Mouse (Mus musculus) CH12.LX (cell line): ENCODE data around the gene Hist1h2ap. TPM values are rescaled to one million over a fixed set of nuclear protein-coding genes. Genes with fewer than 3 reads are reported as not detected.

Experiments used
- POLR2A ChIP-seq: IDR thresholded peaks from 2 replicates; pipeline ENCODE4 v1.6.1; 2011; ENCODE audit warnings: low read depth, mild to moderate bottlenecking, improper control_type of control experiment, low read length
- TCF12 ChIP-seq: IDR thresholded peaks from 2 replicates; pipeline ENCODE4 v1.6.1; 2014; ENCODE audit warnings: low read depth, mild to moderate bottlenecking, inconsistent platforms, low read length, improper control_type of control experiment
- USF2 ChIP-seq: conservative IDR thresholded peaks from 2 replicates; pipeline ENCODE4 v1.6.1; 2011; ENCODE audit warnings: low read depth, low read length, improper control_type of control experiment
- polyA plus RNA-seq: library from polyadenylated mRNA; unstranded; fragments of >175 nt; gene quantifications from 2 replicates; pipeline ENCODE4 v1.2.1, GENCODE M21; 2012; ENCODE audit warnings: low read depth; ENCODE audit not compliant: insufficient read length
- total RNA-seq, 2 experiments: library from RNA; depleted of rRNA; stranded (reverse); fragments of 300-350 nt in 1 of 2; fragments of >200 nt in 1 of 2; gene quantifications; 2 replicates each; pipeline ENCODE4 v1.2.3; 2012 to 2014

The Hist1h2ap gene
- total and polyA plus RNA-seq, 3 experiments: 66.8 to 2,951 (median 447) TPM

GRCm38 (mm10) chr13:21783255-21783617 is 50.1 kb downstream of the Hist1h2ap start, which contains the start of gene Hist1h3i (continued):
- TF ChIP-seq USF2 (no peak), TCF12 (peak; percentile 77), POLR2A (peak; percentile 97)

Other genes with a start within 250 kb of the Hist1h2ap start
Only the 20 nearest of the 30 such genes appear.
- not detected in 2 replicates for gene Olfr1359, start 135.4 kb downstream of the Hist1h2ap start, total RNA-seq (2012; rRNA removed)
- gene Olfr1359, start 135.4 kb downstream of the Hist1h2ap start, total RNA-seq (2014; rRNA removed): not detected in 2 replicates
- not detected in 2 replicates for gene Olfr1359, start 135.4 kb downstream of the Hist1h2ap start, polyA plus RNA-seq
- 897 and 953 TPM in 2 replicates for gene Hist1h2bl, start 117.4 kb downstream of the Hist1h2ap start, total RNA-seq (2012; rRNA removed)
- gene Hist1h2bl, start 117.4 kb downstream of the Hist1h2ap start, total RNA-seq (2014; rRNA removed): 16.0 and 18.1 TPM in 2 replicates
- gene Hist1h2bl, start 117.4 kb downstream of the Hist1h2ap start, polyA plus RNA-seq: 1.7 and 3.8 TPM in 2 replicates
- gene Hist1h2ai, start 117.1 kb downstream of the Hist1h2ap start, total RNA-seq (2012; rRNA removed): 839 and 880 TPM in 2 replicates
- 3.9 and 6.3 TPM in 2 replicates for gene Hist1h2ai, start 117.1 kb downstream of the Hist1h2ap start, total RNA-seq (2014; rRNA removed)
- gene Hist1h2ai, start 117.1 kb downstream of the Hist1h2ap start, polyA plus RNA-seq: not detected in 2 replicates
- gene Hist1h3h, start 115.8 kb downstream of the Hist1h2ap start, total RNA-seq (2012; rRNA removed): 1,605 and 1,657 TPM in 2 replicates
- 18.2 and 21.7 TPM in 2 replicates for gene Hist1h3h, start 115.8 kb downstream of the Hist1h2ap start, total RNA-seq (2014; rRNA removed)
- gene Hist1h3h, start 115.8 kb downstream of the Hist1h2ap start, polyA plus RNA-seq: 9.5 and 18.6 TPM in 2 replicates
- 1,752 and 1,804 TPM in 2 replicates for gene Hist1h2bm, start 111.5 kb downstream of the Hist1h2ap start, total RNA-seq (2012; rRNA removed)
- gene Hist1h2bm, start 111.5 kb downstream of the Hist1h2ap start, total RNA-seq (2014; rRNA removed): 25.7 and 36.0 TPM in 2 replicates
- 0.87 TPM in 1 of 2 replicates, not detected in the other for gene Hist1h2bm, start 111.5 kb downstream of the Hist1h2ap start, polyA plus RNA-seq
- 936 and 984 TPM in 2 replicates for gene Hist1h4j, start 98.4 kb downstream of the Hist1h2ap start, total RNA-seq (2012; rRNA removed)
- gene Hist1h4j, start 98.4 kb downstream of the Hist1h2ap start, total RNA-seq (2014; rRNA removed): 18.5 and 27.8 TPM in 2 replicates
- 1.1 and 1.8 TPM in 2 replicates for gene Hist1h4j, start 98.4 kb downstream of the Hist1h2ap start, polyA plus RNA-seq
- 3,228 and 4,319 TPM in 2 replicates for gene Hist1h4k, start 83.0 kb downstream of the Hist1h2ap start, total RNA-seq (2012; rRNA removed)
- 15.2 and 25.4 TPM in 2 replicates for gene Hist1h4k, start 83.0 kb downstream of the Hist1h2ap start, total RNA-seq (2014; rRNA removed)
- gene Hist1h4k, start 83.0 kb downstream of the Hist1h2ap start, polyA plus RNA-seq: 5.6 and 13.2 TPM in 2 replicates
- 1,024 and 1,125 TPM in 2 replicates for gene Hist1h2ak, start 79.7 kb downstream of the Hist1h2ap start, total RNA-seq (2012; rRNA removed)
- 7.3 and 16.6 TPM in 2 replicates for gene Hist1h2ak, start 79.7 kb downstream of the Hist1h2ap start, total RNA-seq (2014; rRNA removed)
- gene Hist1h2ak, start 79.7 kb downstream of the Hist1h2ap start, polyA plus RNA-seq: 1.8 and 6.2 TPM in 2 replicates
- gene Hist1h2bn, start 79.4 kb downstream of the Hist1h2ap start, total RNA-seq (2012; rRNA removed): 1,563 and 1,639 TPM in 2 replicates
- gene Hist1h2bn, start 79.4 kb downstream of the Hist1h2ap start, total RNA-seq (2014; rRNA removed): 16.5 and 24.0 TPM in 2 replicates
- gene Hist1h2bn, start 79.4 kb downstream of the Hist1h2ap start, polyA plus RNA-seq: 2.6 and 3.1 TPM in 2 replicates
- 1,032 and 1,397 TPM in 2 replicates for gene Hist1h1b, start 52.9 kb downstream of the Hist1h2ap start, total RNA-seq (2012; rRNA removed)
- gene Hist1h1b, start 52.9 kb downstream of the Hist1h2ap start, total RNA-seq (2014; rRNA removed): 12.2 and 16.6 TPM in 2 replicates
- gene Hist1h1b, start 52.9 kb downstream of the Hist1h2ap start, polyA plus RNA-seq: 0.71 and 1.9 TPM in 2 replicates
- gene Hist1h3i, start 50.1 kb downstream of the Hist1h2ap start, total RNA-seq (2012; rRNA removed): 797 and 828 TPM in 2 replicates
- gene Hist1h3i, start 50.1 kb downstream of the Hist1h2ap start, total RNA-seq (2014; rRNA removed): 7.7 and 21.2 TPM in 2 replicates
- gene Hist1h3i, start 50.1 kb downstream of the Hist1h2ap start, polyA plus RNA-seq: 2.0 and 14.3 TPM in 2 replicates
- gene Hist1h2an, start 46.3 kb downstream of the Hist1h2ap start, total RNA-seq (2012; rRNA removed): 792 and 1,025 TPM in 2 replicates
- 3.0 and 4.7 TPM in 2 replicates for gene Hist1h2an, start 46.3 kb downstream of the Hist1h2ap start, total RNA-seq (2014; rRNA removed)
- 7.1 TPM in 1 of 2 replicates, not detected in the other for gene Hist1h2an, start 46.3 kb downstream of the Hist1h2ap start, polyA plus RNA-seq
- gene Hist1h2bp, start 46.0 kb downstream of the Hist1h2ap start, total RNA-seq (2012; rRNA removed): 476 and 510 TPM in 2 replicates
- gene Hist1h2bp, start 46.0 kb downstream of the Hist1h2ap start, total RNA-seq (2014; rRNA removed): 2.7 and 3.6 TPM in 2 replicates
- 0.60 and 1.3 TPM in 2 replicates for gene Hist1h2bp, start 46.0 kb downstream of the Hist1h2ap start, polyA plus RNA-seq
- gene Hist1h2bq, start 23.3 kb downstream of the Hist1h2ap start, total RNA-seq (2012; rRNA removed): 1,881 and 2,257 TPM in 2 replicates
- 17.1 and 32.4 TPM in 2 replicates for gene Hist1h2bq, start 23.3 kb downstream of the Hist1h2ap start, total RNA-seq (2014; rRNA removed)
- gene Hist1h2bq, start 23.3 kb downstream of the Hist1h2ap start, polyA plus RNA-seq: 4.1 and 4.3 TPM in 2 replicates
- not detected in 2 replicates for gene Hist1h2ao, start 23.0 kb downstream of the Hist1h2ap start, total RNA-seq (2012; rRNA removed)
- not detected in 2 replicates for gene Hist1h2ao, start 23.0 kb downstream of the Hist1h2ap start, total RNA-seq (2014; rRNA removed)
- gene Hist1h2ao, start 23.0 kb downstream of the Hist1h2ap start, polyA plus RNA-seq: 354 and 693 TPM in 2 replicates
- 18.2 and 20.8 TPM in 2 replicates for gene Hist1h4m, start 21.8 kb downstream of the Hist1h2ap start, total RNA-seq (2012; rRNA removed)
- gene Hist1h4m, start 21.8 kb downstream of the Hist1h2ap start, total RNA-seq (2014; rRNA removed): 1.6 TPM in 1 of 2 replicates, not detected in the other
- 0.70 and 12.8 TPM in 2 replicates for gene Hist1h4m, start 21.8 kb downstream of the Hist1h2ap start, polyA plus RNA-seq
- 4,939 and 5,322 TPM in 2 replicates for gene Hist1h4n, start 1.3 kb downstream of the Hist1h2ap start, total RNA-seq (2012; rRNA removed)
- gene Hist1h4n, start 1.3 kb downstream of the Hist1h2ap start, total RNA-seq (2014; rRNA removed): 90.5 and 152 TPM in 2 replicates
- 6.4 TPM in 1 of 2 replicates, not detected in the other for gene Hist1h4n, start 1.3 kb downstream of the Hist1h2ap start, polyA plus RNA-seq
- 1,633 and 2,083 TPM in 2 replicates for gene Hist1h2br, start 236 bp upstream of the Hist1h2ap start, total RNA-seq (2012; rRNA removed)
- 9.4 and 19.7 TPM in 2 replicates for gene Hist1h2br, start 236 bp upstream of the Hist1h2ap start, total RNA-seq (2014; rRNA removed)
- 4.1 and 4.2 TPM in 2 replicates for gene Hist1h2br, start 236 bp upstream of the Hist1h2ap start, polyA plus RNA-seq
- gene Zfp184, start 111.6 kb upstream of the Hist1h2ap start, total RNA-seq (2012; rRNA removed): 2.3 and 3.1 TPM in 2 replicates
- 2.0 and 3.3 TPM in 2 replicates for gene Zfp184, start 111.6 kb upstream of the Hist1h2ap start, total RNA-seq (2014; rRNA removed)
- gene Zfp184, start 111.6 kb upstream of the Hist1h2ap start, polyA plus RNA-seq: 0.79 and 0.80 TPM in 2 replicates
- gene Pom121l2, start 147.7 kb upstream of the Hist1h2ap start, total RNA-seq (2012; rRNA removed): not detected in 2 replicates
- not detected in 2 replicates for gene Pom121l2, start 147.7 kb upstream of the Hist1h2ap start, total RNA-seq (2014; rRNA removed)
- gene Pom121l2, start 147.7 kb upstream of the Hist1h2ap start, polyA plus RNA-seq: not detected in 2 replicates